Mouse (Mus musculus) CH12.LX (cell line): ENCODE measurements around the gene Exosc10. TPM values are rescaled to one million over a fixed set of nuclear protein-coding genes. Genes with fewer than 3 reads are reported as not detected.

Experiments
- DNase-seq: peaks from one replicate; pipeline ENCODE4 v3.0.0-alpha.2; 2013; ENCODE audit errors: extremely low read depth
- H3K27ac ChIP-seq: 2 replicates; pipeline ENCODE4 v1.5.1; 2012; ENCODE audit warnings: low read depth, mild to moderate bottlenecking, control low read depth, moderate library complexity; ENCODE audit not compliant: insufficient read depth
- H3K27me3 ChIP-seq: replicated peaks from 2 replicates; pipeline ENCODE3; 2012; ENCODE audit warnings: inconsistent platforms
- H3K36me3 ChIP-seq, 2 experiments: replicated peaks in 1 of 2; 2 replicates each; pipeline versions ENCODE3 to v1.6.1; 2012; ENCODE audit warnings: inconsistent platforms in 1 of 2, low read length in 1 of 2, mild to moderate bottlenecking in 1 of 2, mixed read lengths in 1 of 2, moderate library complexity in 1 of 2; ENCODE audit not compliant: control insufficient read depth in 1 of 2, insufficient read depth in 1 of 2
- H3K4me1 ChIP-seq, 2 experiments: 2 replicates each; pipeline ENCODE4 v1.6.1; 2012; ENCODE audit warnings: inconsistent platforms in 1 of 2, moderate library complexity in 1 of 2; ENCODE audit not compliant: insufficient read depth in 2 of 2, control insufficient read depth in 1 of 2
- H3K4me2 ChIP-seq: 2 replicates; pipeline ENCODE4 v1.6.1; 2012; ENCODE audit warnings: low read depth, mild to moderate bottlenecking, control low read depth; ENCODE audit not compliant: poor library complexity, insufficient read depth, severe bottlenecking
- H3K4me3 ChIP-seq, 3 experiments: fragments of 150-350 bp in 1 of 3; sonication (generic) in 1 of 3; replicated peaks in 1 of 3; 2 replicates each; pipeline versions ENCODE3 to v1.5.1; 2011 to 2012; ENCODE audit warnings: low read depth in 2 of 3, low read length in 2 of 3, mild to moderate bottlenecking in 2 of 3, moderate library complexity in 2 of 3, control low read depth in 1 of 3, improper control_type of control experiment in 1 of 3, inconsistent platforms in 1 of 3, mixed read lengths in 1 of 3; ENCODE audit not compliant: poor library complexity in 1 of 3
- H3K79me2 ChIP-seq: replicated peaks from 2 replicates; pipeline ENCODE4 v1.6.1; 2012; ENCODE audit warnings: mild to moderate bottlenecking, moderate library complexity; ENCODE audit not compliant: control insufficient read depth, poor library complexity, insufficient read depth, severe bottlenecking; ENCODE audit errors: extremely low read depth
- H3K9ac ChIP-seq: 2 replicates; pipeline ENCODE4 v1.6.1; 2012; ENCODE audit warnings: low read depth, mild to moderate bottlenecking, control low read depth, moderate library complexity; ENCODE audit not compliant: insufficient read depth
- H3K9me3 ChIP-seq: replicated peaks from 2 replicates; pipeline ENCODE3; 2012; ENCODE audit warnings: low read length, inconsistent platforms, mixed read lengths
- BHLHE40 ChIP-seq: IDR thresholded peaks from 2 replicates; pipeline ENCODE4 v1.6.1; 2011; ENCODE audit warnings: mild to moderate bottlenecking, low read depth, low read length, improper control_type of control experiment
- CHD1 ChIP-seq: IDR thresholded peaks from 2 replicates; pipeline ENCODE4 v1.6.1; 2012; ENCODE audit warnings: low read depth, low read length, improper control_type of control experiment, inconsistent platforms
- E2F4 ChIP-seq: IDR thresholded peaks from 2 replicates; pipeline ENCODE4 v1.6.1; 2011; ENCODE audit warnings: low read depth, low read length, improper control_type of control experiment; ENCODE audit not compliant: insufficient replicate concordance
- EP300 ChIP-seq: IDR thresholded peaks from 2 replicates; pipeline ENCODE4 v1.6.1; 2011; ENCODE audit warnings: low read length, improper control_type of control experiment
- IRF4 ChIP-seq: IDR thresholded peaks from 2 replicates; pipeline ENCODE4 v1.6.1; 2014; ENCODE audit warnings: low read depth, mild to moderate bottlenecking, inconsistent platforms, low read length, improper control_type of control experiment
- JUN ChIP-seq: IDR thresholded peaks from 2 replicates; pipeline ENCODE4 v1.6.1; 2011; ENCODE audit warnings: low read depth, mild to moderate bottlenecking, low read length, improper control_type of control experiment, moderate library complexity; ENCODE audit not compliant: insufficient read depth
- JUND ChIP-seq: conservative IDR thresholded peaks from 2 replicates; pipeline ENCODE4 v1.6.1; 2011; ENCODE audit warnings: low read depth, low read length, improper control_type of control experiment
- MAZ ChIP-seq: IDR thresholded peaks from 2 replicates; pipeline ENCODE4 v1.6.1; 2012; ENCODE audit warnings: low read depth, mild to moderate bottlenecking, inconsistent platforms, low read length, improper control_type of control experiment, moderate library complexity
- MEF2A ChIP-seq: IDR thresholded peaks from 2 replicates; pipeline ENCODE4 v1.6.1; 2014; ENCODE audit warnings: low read depth, mild to moderate bottlenecking, inconsistent platforms, low read length, improper control_type of control experiment, borderline replicate concordance
- MXI1 ChIP-seq: IDR thresholded peaks from 2 replicates; pipeline ENCODE4 v1.6.1; 2011; ENCODE audit warnings: mild to moderate bottlenecking, low read depth, low read length, improper control_type of control experiment
- MYC ChIP-seq: IDR thresholded peaks from 2 replicates; pipeline ENCODE4 v1.6.1; 2011; ENCODE audit warnings: low read depth, mild to moderate bottlenecking, improper control_type of control experiment, low read length
- NELFE ChIP-seq: IDR thresholded peaks from 2 replicates; pipeline ENCODE4 v1.6.1; 2011; ENCODE audit warnings: low read depth, low read length, improper control_type of control experiment
- NRF1 ChIP-seq: IDR thresholded peaks from 2 replicates; pipeline ENCODE4 v1.6.1; 2014; ENCODE audit warnings: low read depth, mild to moderate bottlenecking, inconsistent platforms, low read length, improper control_type of control experiment, moderate library complexity
- PAX5 ChIP-seq: IDR thresholded peaks from 2 replicates; pipeline ENCODE4 v1.6.1; 2012; ENCODE audit warnings: low read length, inconsistent platforms, mixed read lengths
- POLR2AphosphoS2 ChIP-seq: IDR thresholded peaks from 2 replicates; pipeline ENCODE4 v1.6.1; 2011; ENCODE audit warnings: low read depth, low read length, improper control_type of control experiment
- RAD21 ChIP-seq: IDR thresholded peaks from 2 replicates; pipeline ENCODE4 v1.6.1; 2011; ENCODE audit warnings: low read depth, mild to moderate bottlenecking, low read length, improper control_type of control experiment, moderate library complexity
- RCOR1 ChIP-seq: conservative IDR thresholded peaks from 2 replicates; pipeline ENCODE4 v1.6.1; 2012; ENCODE audit warnings: low read depth, mild to moderate bottlenecking, inconsistent platforms, low read length, improper control_type of control experiment
- TCF12 ChIP-seq: IDR thresholded peaks from 2 replicates; pipeline ENCODE4 v1.6.1; 2014; ENCODE audit warnings: low read depth, mild to moderate bottlenecking, inconsistent platforms, low read length, improper control_type of control experiment
- ZKSCAN1 ChIP-seq: IDR thresholded peaks from 2 replicates; pipeline ENCODE4 v1.6.1; 2012; ENCODE audit warnings: low read depth, inconsistent platforms, low read length, improper control_type of control experiment, borderline replicate concordance
- ZMIZ1 ChIP-seq: IDR thresholded peaks from 2 replicates; pipeline ENCODE4 v1.6.1; 2012; ENCODE audit warnings: low read depth, mild to moderate bottlenecking, inconsistent platforms, low read length, improper control_type of control experiment
- dilution Hi-C: fragments of 300-500 bp; cut with MboI; formaldehyde crosslinking; loops from 2 replicates; pipeline ENCODE4 v1.14.3; 2020; ENCODE audit warnings: low sequenced_read_pairs; ENCODE audit not compliant: extremely low pct_unique_long_range_greater_than_20kb, extremely low pct_ligation_motif_present
- in situ Hi-C: fragments of 300-500 bp; cut with MboI; formaldehyde crosslinking; loops from 3 replicates; pipeline ENCODE4 v1.14.3; 2019; ENCODE audit warnings: low sequenced_read_pairs, low pct_ligation_motif_present, low pct_unique_long_range_greater_than_20kb, mixed read lengths
- polyA plus RNA-seq: library from polyadenylated mRNA; unstranded; fragments of >175 nt; gene quantifications from 2 replicates; pipeline ENCODE4 v1.2.1, GENCODE M21; 2012; ENCODE audit warnings: low read depth; ENCODE audit not compliant: insufficient read length
- total RNA-seq, 2 experiments: library from RNA; depleted of rRNA; stranded (reverse); fragments of 300-350 nt in 1 of 2; fragments of >200 nt in 1 of 2; gene quantifications; 2 replicates each; pipeline ENCODE4 v1.2.3; 2012 to 2014

Gene Exosc10
- total and polyA plus RNA-seq, 3 experiments = 40.1 to 108 (median 61.8) TPM

DNA sequence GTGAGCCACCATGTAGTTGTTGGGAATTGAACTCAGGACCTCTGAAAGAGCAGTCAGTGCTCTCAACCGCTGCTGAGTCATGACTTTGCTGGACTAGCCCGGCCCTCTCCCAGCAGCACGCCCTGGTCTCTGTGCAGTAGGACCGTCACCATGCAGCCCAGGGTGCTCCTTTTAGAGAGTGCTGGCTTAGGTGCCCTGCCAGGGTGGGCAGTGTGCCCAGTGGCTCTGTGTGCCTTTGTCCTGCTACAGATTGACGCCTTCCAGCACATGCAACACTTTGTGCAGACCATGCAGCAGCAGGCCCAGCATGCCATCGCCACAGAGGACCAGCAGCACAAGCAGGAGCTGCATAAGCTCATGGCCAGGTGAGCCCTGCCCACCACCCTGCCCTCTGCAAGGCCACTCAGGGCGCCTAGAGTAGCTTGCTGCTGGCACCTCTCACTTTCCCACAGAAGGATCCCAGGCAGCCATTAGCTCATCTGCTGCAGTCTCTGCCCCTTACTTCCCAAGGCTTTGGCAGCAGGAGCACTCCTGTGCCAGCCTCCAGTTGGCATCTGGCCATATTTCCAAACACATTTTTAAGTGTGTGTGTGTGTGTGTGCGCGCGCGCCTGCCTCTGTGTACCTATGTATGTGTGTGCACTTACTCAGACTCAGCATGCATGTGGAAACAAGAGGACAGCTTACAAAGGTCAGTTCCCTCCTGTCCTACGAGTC lies 24.5 kb upstream of the Exosc10 start:
- H3K4me3 ChIP-seq = no peak overlapping the region
- H3K27ac ChIP-seq = no peak overlapping the region
- in situ Hi-C loops (no loop called here), dilution Hi-C loops (no loop called here)
- no peaks in the 10 kb centered on the region for H3K79me2 ChIP-seq
- no peaks in the 10 kb centered on the region for H3K27me3 ChIP-seq
- TF ChIP-seq RCOR1 = no peak
- TF ChIP-seq MYC = no peak
- TF ChIP-seq PAX5 = no peak
- no peak for TF ChIP-seq EP300
- TF ChIP-seq ZKSCAN1 = no peak
- no peak for TF ChIP-seq ZMIZ1
- no peak for TF ChIP-seq JUN
- TF ChIP-seq TCF12 = no peak
- no peak for TF ChIP-seq MXI1
- no peak for TF ChIP-seq NRF1
- no peak for TF ChIP-seq RAD21
- TF ChIP-seq CHD1 = no peak
- no peak for TF ChIP-seq MEF2A
- TF ChIP-seq, all 38 proteins: peak for 0
- peaks cover 74 to 91% of the 10 kb centered on the region in 2 experiments for H3K36me3 ChIP-seq
- H3K4me1 ChIP-seq = no peaks in the 10 kb centered on the region
- H3K9ac ChIP-seq = no peak overlapping the region
- H3K9me3 ChIP-seq = no peaks in the 10 kb centered on the region
- DNase-seq = no peak
- H3K4me2 ChIP-seq = no peak overlapping the region

DNA sequence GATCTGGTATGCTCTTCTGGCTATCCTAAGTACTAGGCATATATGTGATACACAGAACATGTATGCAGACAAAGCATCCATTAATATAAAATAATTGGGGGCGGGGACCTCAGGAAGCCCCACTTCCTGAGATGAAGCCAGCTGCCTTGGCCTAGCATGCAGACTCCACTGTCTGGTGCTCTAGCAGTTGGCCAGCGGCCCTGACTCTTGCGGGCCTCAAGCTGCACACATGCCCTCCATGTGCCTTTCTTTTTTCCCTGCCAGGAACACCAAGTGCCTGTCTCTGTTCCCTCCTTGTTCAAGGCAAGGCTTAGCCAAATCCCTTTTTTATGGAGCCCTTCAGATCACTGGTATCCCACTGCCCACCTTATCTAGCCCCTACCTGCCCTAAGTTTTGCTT lies 22.4 kb upstream of the Exosc10 start:
- Histone ChIP-seq H3K4me2 (no peak overlapping the region), H3K36me3 (peaks cover 80 to 93% of the 10 kb centered on the region in 2 experiments), H3K4me1 (no peaks in the 10 kb centered on the region), H3K4me3 (no peak overlapping the region), H3K27me3 (no peaks in the 10 kb centered on the region), H3K9me3 (no peaks in the 10 kb centered on the region), H3K79me2 (no peaks in the 10 kb centered on the region), H3K9ac (no peak overlapping the region), H3K27ac (no peak overlapping the region)
- in situ Hi-C loops (no loop called here), dilution Hi-C loops (no loop called here)
- no peak for TF ChIP-seq E2F4
- TF ChIP-seq MAZ = no peak
- no peak for TF ChIP-seq IRF4
- TF ChIP-seq POLR2AphosphoS2 = no peak
- TF ChIP-seq TCF12 = no peak
- TF ChIP-seq MXI1 = no peak
- no peak for TF ChIP-seq BHLHE40
- TF ChIP-seq NELFE = no peak
- no peak for TF ChIP-seq JUND
- TF ChIP-seq RCOR1 = no peak
- TF ChIP-seq MYC = no peak
- no peak for DNase-seq
